Mouse (Mus musculus) lung, adult 2 months (tissue): Measurements from ENCODE around the gene Reps2.

ENCODE experiments used
- CTCF ChIP-seq: fragments of 200-500 bp; IDR thresholded peaks from 2 replicates; pipeline ENCODE4 v1.5.1; 2011; ENCODE audit warnings: mild to moderate bottlenecking, low read length, control low read depth; ENCODE audit not compliant: insufficient read depth
- POLR2A ChIP-seq: fragments of 200-500 bp; IDR thresholded peaks from 2 replicates; pipeline ENCODE4 v1.6.1; 2011; ENCODE audit warnings: low read depth, mild to moderate bottlenecking, control low read depth, low read length, borderline replicate concordance; ENCODE audit errors: extremely low read depth

GRCm38 (mm10) chrX:162678820-162679219, 35.4 kb upstream of the Reps2 start:
- TF ChIP-seq CTCF (no peak), POLR2A (no peak)
